Mouse (Mus musculus): ENCODE measurements at regions not wholly inside any gene's neighbourhood (a gene's known extent, or its start where the extent isn't known, plus 50 kb on each side); places are given as distances from the start of the nearest gene placed in this dataset.

- H3K27me3 ChIP-seq (replicated peaks), result no peaks in the 10 kb centered on the region
- H3K4me2 ChIP-seq (replicated peaks), result no peak overlapping the region
- H3K27ac ChIP-seq, result no peak overlapping the region
- H3K9me3 ChIP-seq, result no peaks in the 10 kb centered on the region
- 79% methylated on average over 3 of the region's 3 CpGs for WGBS
- ATAC-seq, result no peak
- H3K9ac ChIP-seq, result no peak overlapping the region
- no peaks in the 10 kb centered on the region for H3K36me3 ChIP-seq
- no peak overlapping the region for H3K4me3 ChIP-seq (replicated peaks)
- H3K4me1 ChIP-seq (replicated peaks), result no peaks in the 10 kb centered on the region
These were observed 344.7 kb downstream of the Ice1 start for GRCm38 (mm10) chr13:70292713-70293112.

GRCm38 (mm10) chr13:70303953-70304525, 333.4 kb downstream of the Ice1 start:
- no peaks in the 10 kb centered on the region for H3K36me3 ChIP-seq
- no peaks in the 10 kb centered on the region for H3K27me3 ChIP-seq (replicated peaks)
- ATAC-seq, result no peak
- H3K4me3 ChIP-seq (replicated peaks), result no peak overlapping the region
- 77% methylated on average over 5 of the region's 5 CpGs for WGBS
- no peaks in the 10 kb centered on the region for H3K9me3 ChIP-seq
- no peak overlapping the region for H3K4me2 ChIP-seq (replicated peaks)
- H3K4me1 ChIP-seq (replicated peaks), result no peaks in the 10 kb centered on the region
- no peak overlapping the region for H3K27ac ChIP-seq
- H3K9ac ChIP-seq, result no peak overlapping the region

GRCm38 (mm10) chr13:70310516-70310915, 326.9 kb downstream of the Ice1 start:
- Histone ChIP-seq H3K4me3 (replicated peaks) (no peak overlapping the region), H3K4me2 (replicated peaks) (no peak overlapping the region), H3K4me1 (replicated peaks) (no peaks in the 10 kb centered on the region), H3K9ac (no peak overlapping the region), H3K27me3 (replicated peaks) (no peaks in the 10 kb centered on the region), H3K36me3 (no peaks in the 10 kb centered on the region), H3K27ac (no peak overlapping the region), H3K9me3 (no peaks in the 10 kb centered on the region)
- no peak for ATAC-seq
- 50% methylated on average over 2 of the region's 2 CpGs for WGBS

- WGBS, result 82% methylated on average over 14 of the region's 14 CpGs
- Histone ChIP-seq H3K36me3 (no peaks in the 10 kb centered on the region), H3K4me3 (replicated peaks) (no peak overlapping the region), H3K9me3 (no peaks in the 10 kb centered on the region), H3K4me2 (replicated peaks) (no peak overlapping the region), H3K27ac (no peak overlapping the region), H3K9ac (no peak overlapping the region), H3K4me1 (replicated peaks) (no peaks in the 10 kb centered on the region), H3K27me3 (replicated peaks) (no peaks in the 10 kb centered on the region)
- ATAC-seq, result no peak
These were observed 326.0 kb downstream of the Ice1 start for GRCm38 (mm10) chr13:70311226-70312055.

GRCm38 (mm10) chr13:70313205-70313604, 324.2 kb downstream of the Ice1 start:
- Histone ChIP-seq H3K4me2 (replicated peaks) (no peak overlapping the region), H3K36me3 (no peaks in the 10 kb centered on the region), H3K9me3 (no peaks in the 10 kb centered on the region), H3K9ac (no peak overlapping the region), H3K4me1 (replicated peaks) (no peaks in the 10 kb centered on the region), H3K4me3 (replicated peaks) (no peak overlapping the region), H3K27ac (no peak overlapping the region), H3K27me3 (replicated peaks) (no peaks in the 10 kb centered on the region)
- ATAC-seq, result no peak
- WGBS, result 48% methylated on average over 2 of the region's 2 CpGs

GRCm38 (mm10) chr13:70323537-70323936, 313.9 kb downstream of the Ice1 start:
- Histone ChIP-seq H3K9ac (no peak overlapping the region), H3K9me3 (no peaks in the 10 kb centered on the region), H3K27me3 (replicated peaks) (no peaks in the 10 kb centered on the region), H3K4me3 (replicated peaks) (no peak overlapping the region), H3K4me1 (replicated peaks) (no peaks in the 10 kb centered on the region), H3K27ac (no peak overlapping the region), H3K4me2 (replicated peaks) (no peak overlapping the region), H3K36me3 (no peaks in the 10 kb centered on the region)
- no peak for ATAC-seq
- WGBS, result 65% methylated on average over 1 of the region's 1 CpGs

- Histone ChIP-seq H3K9ac (no peak overlapping the region), H3K36me3 (no peaks in the 10 kb centered on the region), H3K4me1 (replicated peaks) (no peaks in the 10 kb centered on the region), H3K4me2 (replicated peaks) (no peak overlapping the region), H3K27me3 (replicated peaks) (no peaks in the 10 kb centered on the region), H3K27ac (no peak overlapping the region), H3K9me3 (no peaks in the 10 kb centered on the region), H3K4me3 (replicated peaks) (no peak overlapping the region)
- WGBS, result 57% methylated on average over 4 of the region's 4 CpGs
- ATAC-seq, result no peak
These were observed 301.4 kb downstream of the Ice1 start for GRCm38 (mm10) chr13:70336069-70336468.

- Histone ChIP-seq H3K4me1 (replicated peaks) (no peaks in the 10 kb centered on the region), H3K9me3 (no peaks in the 10 kb centered on the region), H3K9ac (no peak overlapping the region), H3K27me3 (replicated peaks) (no peaks in the 10 kb centered on the region), H3K36me3 (no peaks in the 10 kb centered on the region), H3K27ac (no peak overlapping the region), H3K4me2 (replicated peaks) (no peak overlapping the region), H3K4me3 (replicated peaks) (no peak overlapping the region)
- 54% methylated on average over 3 of the region's 3 CpGs for WGBS
- ATAC-seq, result no peak
These were observed 297.0 kb downstream of the Ice1 start for GRCm38 (mm10) chr13:70340437-70340836.

GRCm38 (mm10) chr13:70343191-70343734, 294.2 kb downstream of the Ice1 start:
- Histone ChIP-seq H3K36me3 (no peaks in the 10 kb centered on the region), H3K9ac (no peak overlapping the region), H3K4me3 (replicated peaks) (no peak overlapping the region), H3K9me3 (no peaks in the 10 kb centered on the region), H3K27me3 (replicated peaks) (no peaks in the 10 kb centered on the region), H3K4me2 (replicated peaks) (no peak overlapping the region), H3K4me1 (replicated peaks) (no peaks in the 10 kb centered on the region), H3K27ac (no peak overlapping the region)
- WGBS, result 87% methylated on average over 1 of the region's 1 CpGs
- no peak for ATAC-seq

GRCm38 (mm10) chr13:70343911-70344310, 293.5 kb downstream of the Ice1 start:
- no peak for ATAC-seq
- no peak overlapping the region for H3K27ac ChIP-seq
- H3K9me3 ChIP-seq, result no peaks in the 10 kb centered on the region
- H3K27me3 ChIP-seq (replicated peaks), result no peaks in the 10 kb centered on the region
- H3K36me3 ChIP-seq, result no peaks in the 10 kb centered on the region
- WGBS, result 72% methylated on average over 2 of the region's 2 CpGs
- no peak overlapping the region for H3K9ac ChIP-seq
- H3K4me3 ChIP-seq (replicated peaks), result no peak overlapping the region
- H3K4me1 ChIP-seq (replicated peaks), result no peaks in the 10 kb centered on the region
- H3K4me2 ChIP-seq (replicated peaks), result no peak overlapping the region

GRCm38 (mm10) chr13:70344311-70344710, 293.1 kb downstream of the Ice1 start:
- Histone ChIP-seq H3K9me3 (no peaks in the 10 kb centered on the region), H3K4me2 (replicated peaks) (no peak overlapping the region), H3K36me3 (no peaks in the 10 kb centered on the region), H3K27me3 (replicated peaks) (no peaks in the 10 kb centered on the region), H3K4me3 (replicated peaks) (no peak overlapping the region), H3K27ac (no peak overlapping the region), H3K9ac (no peak overlapping the region), H3K4me1 (replicated peaks) (no peaks in the 10 kb centered on the region)
- no peak for ATAC-seq
- WGBS, result 79% methylated on average over 5 of the region's 5 CpGs

- H3K27me3 ChIP-seq (replicated peaks), result no peaks in the 10 kb centered on the region
- WGBS, result 86% methylated on average over 4 of the region's 4 CpGs
- no peak for ATAC-seq
- no peaks in the 10 kb centered on the region for H3K9me3 ChIP-seq
- no peak overlapping the region for H3K4me2 ChIP-seq (replicated peaks)
- H3K9ac ChIP-seq, result no peak overlapping the region
- no peaks in the 10 kb centered on the region for H3K4me1 ChIP-seq (replicated peaks)
- no peaks in the 10 kb centered on the region for H3K36me3 ChIP-seq
- no peak overlapping the region for H3K4me3 ChIP-seq (replicated peaks)
- H3K27ac ChIP-seq, result no peak overlapping the region
These were observed 289.0 kb downstream of the Ice1 start for GRCm38 (mm10) chr13:70348456-70348855.

GRCm38 (mm10) chr13:70348965-70349364, 288.5 kb downstream of the Ice1 start:
- H3K36me3 ChIP-seq, result no peaks in the 10 kb centered on the region
- no peak overlapping the region for H3K4me2 ChIP-seq (replicated peaks)
- H3K9me3 ChIP-seq, result no peaks in the 10 kb centered on the region
- no peak overlapping the region for H3K9ac ChIP-seq
- H3K4me1 ChIP-seq (replicated peaks), result no peaks in the 10 kb centered on the region
- H3K4me3 ChIP-seq (replicated peaks), result no peak overlapping the region
- H3K27ac ChIP-seq, result no peak overlapping the region
- ATAC-seq, result no peak
- H3K27me3 ChIP-seq (replicated peaks), result no peaks in the 10 kb centered on the region
- WGBS, result 48% methylated on average over 2 of the region's 2 CpGs

Measured in intestine, embryonic 15.5 days (tissue).